Mouse (Mus musculus) brain, embryonic 14.5 days (tissue): Measurements from ENCODE around the gene Qser1.

Source experiments
- CTCF ChIP-seq: fragments of 200-500 bp; IDR thresholded peaks from 2 replicates; pipeline ENCODE4 v1.5.1; 2012; ENCODE audit warnings: inconsistent platforms, mild to moderate bottlenecking, moderate library complexity, borderline replicate concordance; ENCODE audit not compliant: insufficient read depth, insufficient read length; ENCODE audit errors: extremely low read depth
- POLR2A ChIP-seq: fragments of 200-500 bp; IDR thresholded peaks from 2 replicates; pipeline ENCODE4 v1.6.1; 2012; ENCODE audit warnings: mild to moderate bottlenecking, inconsistent platforms, borderline replicate concordance; ENCODE audit not compliant: poor library complexity, insufficient read depth, insufficient read length, severe bottlenecking; ENCODE audit errors: extremely low read depth

- TF ChIP-seq CTCF, result no peak
- no peak for TF ChIP-seq POLR2A
Measured at GRCm38 (mm10) chr2:104732562-104733256, 83.9 kb downstream of the Qser1 start.
